Mouse (Mus musculus) heart, adult 11 months (tissue): ENCODE measurements at regions not wholly inside any gene's neighbourhood (a gene's known extent, or its start where the extent isn't known, plus 50 kb on each side); places are given as distances from the start of the nearest gene placed in this dataset.

Source experiments
- DNase-seq: peaks from one replicate; pipeline ENCODE4 v3.0.0; 2022

- no peak for DNase-seq
Measured at GRCm38 (mm10) chr7:124676854-124677515, 694.3 kb downstream of the Hs3st4 start.

GRCm38 (mm10) chr7:124680561-124680960, 697.9 kb downstream of the Hs3st4 start:
- no peak for DNase-seq

DNA sequence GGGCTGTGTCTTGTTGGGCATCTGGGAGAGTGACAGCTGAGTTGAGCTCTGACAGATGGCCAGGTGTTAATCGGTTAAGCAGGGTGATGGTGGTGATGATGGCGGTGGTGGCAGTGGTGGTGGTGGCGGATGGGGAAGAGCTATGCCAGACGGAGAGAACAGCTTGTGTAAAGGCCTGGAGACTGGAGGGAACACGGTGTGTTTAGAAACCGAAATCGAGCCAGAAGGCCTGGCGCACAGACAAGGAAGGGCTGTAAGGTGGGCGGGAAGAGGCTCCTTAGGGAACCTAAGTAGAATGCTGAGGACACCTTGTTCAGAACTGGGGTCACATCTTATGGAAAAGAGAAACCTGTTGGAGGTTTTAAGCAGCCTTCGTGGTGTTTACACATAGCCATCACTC, 698.5 kb downstream of the Hs3st4 start:
- DNase-seq, result no peak

DNA sequence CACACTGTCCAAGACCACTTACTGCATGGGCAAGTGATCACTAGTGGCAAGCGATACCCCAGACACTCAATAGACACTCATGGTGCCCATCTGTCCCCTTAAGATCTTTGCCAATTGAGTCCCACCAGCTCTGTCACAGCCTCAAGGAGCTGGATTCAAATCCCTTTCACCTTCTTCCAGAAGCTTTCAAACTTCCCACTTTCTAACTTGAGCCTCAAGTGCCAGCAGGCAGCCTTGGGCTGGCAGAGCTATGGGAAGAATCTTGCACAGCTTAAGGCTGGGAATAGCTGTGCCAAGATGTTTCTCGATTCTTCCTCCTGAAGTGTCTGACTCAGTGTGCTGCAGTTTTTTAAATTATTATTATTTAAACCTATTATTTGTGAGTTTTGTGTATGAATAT, 699.2 kb downstream of the Hs3st4 start:
- DNase-seq, result no peak

DNA sequence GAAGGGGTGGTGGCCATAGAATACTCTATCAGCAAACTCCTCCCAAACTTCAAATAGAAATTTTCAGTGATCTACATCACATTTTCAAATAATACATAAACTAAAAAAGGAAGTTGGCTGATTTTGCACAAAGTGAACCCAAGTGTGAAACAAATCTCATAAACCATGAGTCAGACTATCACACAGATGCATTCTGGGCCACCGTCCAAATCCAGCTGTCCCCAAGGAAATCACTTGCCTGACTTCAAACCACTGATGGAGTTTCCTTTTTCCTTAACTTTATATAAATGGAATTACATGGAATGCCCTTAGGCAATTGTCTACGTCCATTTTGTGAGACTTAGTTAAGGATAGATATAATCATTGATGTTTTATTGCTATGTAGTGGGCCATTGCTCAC, 702.8 kb downstream of the Hs3st4 start:
- DNase-seq, result peak; percentile 95

GRCm38 (mm10) chr7:124704163-124704824, 721.6 kb downstream of the Hs3st4 start:
- no peak for DNase-seq

DNA sequence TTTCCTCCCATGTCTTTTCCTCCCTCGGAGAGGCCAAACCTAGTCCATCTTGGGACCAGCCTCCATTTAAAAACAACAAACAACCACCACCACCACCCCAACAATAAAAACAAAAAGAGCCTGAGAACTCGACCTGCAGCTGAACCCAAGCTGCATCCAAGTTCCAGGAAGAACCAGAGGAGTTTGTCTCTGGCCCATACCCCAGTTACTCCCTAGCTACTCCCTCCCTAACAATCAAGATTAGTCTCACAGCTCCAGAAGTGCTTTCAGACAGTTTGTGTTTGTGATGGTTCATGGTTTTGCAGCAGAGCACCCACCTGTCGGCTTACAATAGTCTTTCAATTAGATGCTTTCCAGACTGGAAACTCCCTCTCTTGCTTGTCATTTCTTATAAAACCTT, 724.5 kb downstream of the Hs3st4 start:
- DNase-seq, result no peak

- DNase-seq, result peak; percentile 96
Measured at GRCm38 (mm10) chr7:124708771-124709485, 726.3 kb downstream of the Hs3st4 start.

DNA sequence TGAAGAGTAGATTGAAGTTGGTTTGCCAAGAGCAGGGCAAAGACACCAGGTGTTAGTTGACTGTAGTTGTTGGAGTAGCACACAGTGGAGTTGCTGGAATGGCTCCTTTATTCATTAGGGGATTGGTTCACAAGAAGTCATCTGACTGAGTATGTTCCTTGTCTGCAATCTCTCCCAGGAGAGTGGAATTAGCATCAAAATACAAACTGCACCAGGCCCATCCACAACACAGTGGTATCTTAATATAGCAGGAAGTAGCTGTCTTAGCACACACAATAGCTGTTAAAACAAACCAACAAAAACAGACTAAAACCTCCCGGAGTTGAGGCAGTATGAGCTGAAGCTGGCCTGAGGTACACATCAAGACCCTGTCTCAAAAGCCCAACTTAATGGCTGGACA, 723.5 kb upstream of the Kdm8 start:
- no peak for DNase-seq

GRCm38 (mm10) chr7:124742086-124742485, 702.4 kb upstream of the Kdm8 start:
- no peak for DNase-seq

DNA sequence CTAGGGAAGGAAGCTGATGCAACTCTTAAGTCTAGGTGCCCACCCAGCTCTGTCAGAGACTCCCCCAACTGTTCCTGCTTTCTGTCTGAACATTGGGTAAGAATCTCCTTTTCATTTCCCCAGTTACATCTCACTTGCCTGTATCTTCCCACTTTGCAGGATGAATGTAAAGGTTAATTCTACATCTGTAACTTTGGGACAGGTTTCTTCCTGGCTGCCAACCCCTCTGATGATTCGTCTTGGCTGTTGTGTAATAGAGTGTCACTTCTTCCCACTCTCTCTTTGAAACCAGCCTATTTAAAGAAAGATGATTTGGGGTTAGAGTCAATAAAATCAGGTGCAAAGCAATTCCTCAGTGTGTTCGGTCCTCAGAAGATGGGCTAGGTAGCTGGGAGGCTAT, 698.2 kb upstream of the Kdm8 start:
- no peak for DNase-seq

GRCm38 (mm10) chr7:124748396-124748795, 696.1 kb upstream of the Kdm8 start:
- no peak for DNase-seq

DNA sequence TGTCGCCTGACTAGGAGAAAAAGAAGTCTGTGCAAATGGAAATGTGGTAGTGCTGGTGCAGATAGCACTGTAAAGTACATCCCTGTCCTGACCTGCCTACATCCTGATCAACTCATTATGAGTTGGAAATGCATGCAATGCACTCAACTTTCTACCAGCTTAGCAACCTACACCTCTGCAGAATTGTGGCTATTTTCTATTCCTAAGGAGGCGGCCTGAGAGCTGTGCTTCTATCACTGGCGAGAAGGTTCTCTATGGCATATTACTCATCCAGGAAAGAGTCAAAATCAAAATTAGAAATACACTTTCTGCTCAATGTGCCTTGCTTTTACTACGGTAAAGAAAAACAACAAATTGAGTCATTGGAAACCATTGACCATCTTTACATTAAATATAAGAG, 685.4 kb upstream of the Kdm8 start:
- DNase-seq, result no peak

- no peak for DNase-seq
Measured at GRCm38 (mm10) chr7:124777822-124778221, 666.7 kb upstream of the Kdm8 start.

- DNase-seq, result no peak
Measured at GRCm38 (mm10) chr7:124782816-124783215, 661.7 kb upstream of the Kdm8 start.

- DNase-seq, result peak; percentile 7
Measured at GRCm38 (mm10) chr7:124784995-124785394, 659.5 kb upstream of the Kdm8 start.

- DNase-seq, result peak; percentile 15
Measured at GRCm38 (mm10) chr7:124785896-124786295, 658.6 kb upstream of the Kdm8 start.

GRCm38 (mm10) chr7:124788781-124789180, 655.7 kb upstream of the Kdm8 start:
- DNase-seq, result no peak

- DNase-seq, result no peak
Measured at GRCm38 (mm10) chr7:124803101-124803500, 641.4 kb upstream of the Kdm8 start.

- DNase-seq, result no peak
Measured at GRCm38 (mm10) chr7:124834692-124835091, 609.8 kb upstream of the Kdm8 start.

DNA sequence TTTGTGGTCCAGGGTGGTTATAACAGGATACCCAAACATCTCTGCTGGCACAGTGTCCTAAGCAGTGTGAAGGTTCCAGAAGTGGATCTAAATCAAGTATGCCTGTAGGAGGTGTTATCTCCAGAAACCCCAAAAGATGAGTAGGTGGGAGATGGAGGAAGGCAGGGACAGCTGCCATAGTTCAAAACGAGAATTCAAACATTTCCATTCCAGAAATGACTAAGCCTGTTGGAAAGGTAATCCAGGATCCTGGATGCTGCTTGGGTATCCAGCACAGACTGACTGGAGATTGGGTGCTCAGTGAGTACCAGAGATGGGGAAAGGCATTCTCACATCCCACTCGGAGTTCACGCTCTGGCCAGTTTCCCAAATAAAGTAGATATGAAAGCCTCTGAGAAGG, 607.9 kb upstream of the Kdm8 start:
- DNase-seq, result no peak

DNA sequence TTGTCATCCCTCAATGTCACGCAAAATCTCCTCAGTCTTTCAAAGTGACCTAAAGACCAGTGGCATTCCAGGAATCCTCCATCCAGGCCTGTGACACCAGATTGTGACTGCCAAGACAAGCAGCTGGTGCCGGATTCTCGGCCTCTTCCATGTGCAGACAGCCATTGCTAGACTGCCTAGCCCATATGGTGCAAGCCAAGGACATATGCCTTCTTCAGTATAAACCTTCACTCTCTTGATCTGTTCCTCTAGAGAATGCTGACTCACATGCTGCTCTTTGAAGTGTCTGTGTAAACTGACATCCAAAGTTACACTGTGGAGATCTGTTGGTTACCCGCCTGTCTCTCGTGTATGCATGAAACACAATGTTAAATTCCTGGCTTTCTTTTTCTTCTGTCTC, 589.4 kb upstream of the Kdm8 start:
- no peak for DNase-seq

DNA sequence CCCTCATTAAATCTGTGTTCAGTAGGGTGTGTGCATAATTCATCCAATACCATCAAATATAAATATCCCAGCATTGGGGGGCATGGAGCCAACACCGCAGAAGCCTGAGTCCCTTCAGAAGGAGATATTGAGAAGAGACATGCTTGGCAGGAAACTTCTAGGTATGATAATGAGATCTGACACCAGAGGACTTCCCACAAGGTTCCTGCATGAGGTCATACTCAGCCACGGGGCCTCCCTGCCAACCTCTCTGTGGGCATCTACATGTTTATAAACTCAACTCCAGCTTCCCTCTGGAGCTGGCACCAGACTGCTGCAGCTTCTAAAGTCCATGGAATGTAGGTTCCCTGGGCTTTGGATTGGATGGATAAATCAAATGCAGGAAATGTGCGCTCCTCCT, 587.4 kb upstream of the Kdm8 start:
- peak; percentile 56 for DNase-seq

GRCm38 (mm10) chr7:124861397-124861796, 583.1 kb upstream of the Kdm8 start:
- peak; percentile 46 for DNase-seq
